Mouse (Mus musculus): ENCODE results near the gene Cd151. TPM values are rescaled to one million over a fixed set of nuclear protein-coding genes. Genes with fewer than 3 reads are reported as not detected.

The Cd151 gene
- total and polyA plus RNA-seq, 3 experiments = 272 to 395 (median 334) TPM

DNA sequence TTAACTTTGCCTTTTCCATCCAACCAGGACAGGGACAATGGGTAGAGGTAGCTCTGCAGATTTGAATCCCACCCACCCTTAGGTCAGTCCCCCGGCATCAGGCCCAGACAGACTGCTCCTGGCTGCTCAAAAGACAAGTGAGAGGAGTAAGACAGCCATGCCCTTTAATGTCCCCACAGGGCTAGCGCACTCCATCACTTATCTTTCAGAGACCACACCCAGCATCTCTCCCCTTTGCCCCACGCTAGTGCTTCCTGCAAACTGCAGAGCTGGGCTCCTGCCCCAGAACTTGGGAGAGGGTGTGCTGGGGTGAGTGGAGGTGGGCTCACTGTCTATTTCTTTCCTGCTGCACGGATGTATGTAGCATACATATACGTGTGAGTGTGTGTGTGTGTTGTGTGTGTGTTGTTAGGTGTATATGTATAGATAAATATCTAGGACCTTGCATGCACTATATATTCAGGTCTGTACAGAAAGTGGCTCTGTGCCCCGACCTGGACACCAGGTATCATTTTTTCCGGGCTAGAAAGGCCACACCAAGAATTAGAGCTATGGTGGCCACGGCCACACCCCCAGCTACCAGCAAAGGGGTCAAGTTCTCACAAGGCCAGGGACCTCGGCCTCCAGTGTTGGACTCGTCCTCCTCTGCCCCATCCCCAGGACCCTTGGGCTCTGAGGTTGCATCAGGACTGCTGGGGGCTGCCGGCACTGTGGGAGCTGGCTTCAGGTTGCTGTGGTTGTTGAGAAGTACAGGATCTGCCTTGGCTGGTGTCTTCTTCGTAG lies 40.1 kb upstream of the Cd151 start:
- Histone ChIP-seq H3K9ac (ENCODE audit: low read depth, low read length) (no peak overlapping the region), H3K4me1 (ENCODE audit: control insufficient read depth, insufficient read depth, low read length) (no peaks in the 10 kb centered on the region), H3K4me3 (no peak overlapping the region), H3K27ac (no peak overlapping the region), H3K79me2 (replicated peaks; ENCODE audit: control insufficient read depth, insufficient read depth, low read length) (no peaks in the 10 kb centered on the region), H3K27me3 (ENCODE audit: control insufficient read depth, insufficient read depth, low read length) (no peaks in the 10 kb centered on the region), H3K36me3 (ENCODE audit: control insufficient read depth, insufficient read depth, low read length) (no peaks in the 10 kb centered on the region)
- no peak for TF ChIP-seq EP300 (IDR thresholded peaks at IDR 0.05; ENCODE audit: insufficient read depth, low read depth, low read length)
- intact Hi-C loops (cut with DNase I) = no loop called here
- no peak for DNase-seq
- 78% methylated on average over 12 of the region's 12 CpGs for WGBS

DNA sequence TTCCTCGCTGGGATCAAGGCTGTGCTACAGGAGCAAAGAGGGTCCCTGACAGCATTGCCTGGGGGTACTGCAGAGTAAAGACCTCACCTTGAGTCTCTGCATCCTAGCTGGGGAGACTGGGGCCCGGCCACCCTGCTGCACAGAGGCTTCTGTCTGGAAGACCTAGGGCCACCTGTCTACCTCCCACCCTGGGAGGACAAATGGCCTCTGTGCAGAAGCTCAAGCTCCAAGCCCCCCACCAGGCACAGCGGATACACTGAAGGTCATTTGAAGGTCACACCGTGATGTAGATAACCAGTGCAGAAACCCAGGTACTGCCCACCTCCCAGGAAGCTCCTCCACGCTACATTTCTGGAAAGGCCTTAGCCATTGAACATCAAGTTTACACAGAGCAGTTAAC lies 38.5 kb upstream of the Cd151 start:
- no peak for TF ChIP-seq EP300 (IDR thresholded peaks at IDR 0.05; ENCODE audit: insufficient read depth, low read depth, low read length)
- no peak for TF ChIP-seq CTCF (IDR thresholded peaks at IDR 0.05)
- no peak for TF ChIP-seq POLR2A (IDR thresholded peaks at IDR 0.05; ENCODE audit: insufficient read depth, low read depth, low read length)
- peak overlapping the region; percentile 16; the same call in 1 of the 2 replicates for H3K4me3 ChIP-seq
- DNase-seq = no peak
- no peaks in the 10 kb centered on the region for H3K36me3 ChIP-seq (ENCODE audit: control insufficient read depth, insufficient read depth, low read length)
- 68% methylated on average over 5 of the region's 5 CpGs for WGBS
- no peaks in the 10 kb centered on the region for H3K79me2 ChIP-seq (replicated peaks; ENCODE audit: control insufficient read depth, insufficient read depth, low read length)
- H3K9ac ChIP-seq (ENCODE audit: low read depth, low read length) = no peak overlapping the region
- intact Hi-C loops (cut with DNase I) = no loop called here
- no peaks in the 10 kb centered on the region for H3K27me3 ChIP-seq (ENCODE audit: control insufficient read depth, insufficient read depth, low read length)
- no peaks in the 10 kb centered on the region for H3K4me1 ChIP-seq (ENCODE audit: control insufficient read depth, insufficient read depth, low read length)
- no peak overlapping the region for H3K27ac ChIP-seq

DNA sequence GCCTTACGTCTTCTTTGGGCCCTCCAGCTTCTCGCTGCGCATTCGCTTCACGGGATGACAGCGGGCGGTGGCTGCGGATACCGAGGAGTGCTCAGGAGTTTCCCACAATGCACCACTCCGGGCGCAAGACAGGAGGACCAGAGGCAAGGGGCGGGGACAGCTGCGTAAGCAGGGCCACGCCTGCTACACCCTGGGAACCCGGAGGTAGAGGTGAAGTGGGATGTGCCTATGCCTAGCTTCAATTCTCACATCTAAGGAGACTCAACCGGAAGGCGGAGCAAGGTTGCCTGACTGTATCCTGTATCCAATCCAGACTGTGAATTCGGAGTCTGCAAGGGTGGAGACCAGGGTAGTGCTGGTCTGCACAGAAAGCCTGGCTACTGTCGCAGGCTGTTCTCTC lies 37.9 kb upstream of the Cd151 start, which contains the start of gene Cend1:
TSS of gene Cend1 (minus strand) at position 182 of the 400 bp plus-strand sequence.
- no peaks in the 10 kb centered on the region for H3K27me3 ChIP-seq (ENCODE audit: control insufficient read depth, insufficient read depth, low read length)
- TF ChIP-seq POLR2A (IDR thresholded peaks at IDR 0.05; ENCODE audit: insufficient read depth, low read depth, low read length) = no peak
- no peak for TF ChIP-seq CTCF (IDR thresholded peaks at IDR 0.05)
- TF ChIP-seq EP300 (IDR thresholded peaks at IDR 0.05; ENCODE audit: insufficient read depth, low read depth, low read length) = no peak
- H3K79me2 ChIP-seq (replicated peaks; ENCODE audit: control insufficient read depth, insufficient read depth, low read length) = no peaks in the 10 kb centered on the region
- no peak within 1 kb of the TSS; the same call in 1 of the 2 replicates for H3K27ac ChIP-seq
- H3K9ac ChIP-seq (ENCODE audit: low read depth, low read length) = no peak within 1 kb of the TSS
- no peaks in the 10 kb centered on the region for H3K36me3 ChIP-seq (ENCODE audit: control insufficient read depth, insufficient read depth, low read length)
- intact Hi-C loops (cut with DNase I) = no loop called here
- DNase-seq = peak; percentile 68 to 71
- peaks cover 2% of the 10 kb centered on the region; the same call in 1 of the 2 replicates for H3K4me1 ChIP-seq (ENCODE audit: control insufficient read depth, insufficient read depth, low read length)
- H3K4me3 ChIP-seq = peak within 1 kb of the TSS; percentile 16; the same call in 1 of the 2 replicates
- WGBS = 9% methylated on average over 19 of the region's 19 CpGs

DNA sequence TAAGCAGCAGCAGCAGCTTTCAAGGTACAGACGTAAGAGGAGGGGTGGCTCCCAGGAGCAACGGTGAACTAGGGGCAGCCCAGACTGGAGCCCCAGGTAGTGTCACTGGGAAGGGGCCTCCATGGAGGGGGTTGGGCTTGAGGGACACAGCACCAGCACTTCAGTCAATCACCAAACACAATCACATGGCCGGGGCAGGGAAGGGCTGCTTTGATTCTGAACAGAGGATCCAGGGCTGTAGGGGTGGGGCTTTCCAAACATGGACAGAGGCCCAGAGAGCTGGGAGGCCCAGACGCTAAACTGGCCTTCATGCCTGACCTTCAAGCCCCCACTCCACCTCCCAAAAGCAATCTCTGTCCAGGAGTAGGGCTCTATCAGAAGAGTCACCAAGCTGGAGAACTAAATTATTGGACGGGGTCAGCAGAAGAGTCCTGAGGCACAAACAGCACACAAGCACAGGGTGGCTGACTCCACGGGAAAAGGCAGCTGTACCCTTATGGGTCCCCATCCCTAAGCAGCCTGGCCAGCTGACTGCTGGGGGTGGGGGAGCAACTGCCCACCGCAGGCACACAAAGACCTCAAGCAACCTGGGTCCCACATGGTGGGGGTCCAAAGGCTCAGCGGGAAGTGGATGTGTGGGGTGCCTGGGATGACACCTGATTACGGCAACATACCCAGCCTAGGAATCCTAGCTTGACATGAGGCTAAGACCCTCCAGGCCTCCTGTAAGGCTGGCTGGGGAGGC lies 37.2 kb upstream of the Cd151 start:
- intact Hi-C loops (cut with DNase I) = no loop called here
- Histone ChIP-seq H3K27ac (no peak overlapping the region), H3K4me1 (ENCODE audit: control insufficient read depth, insufficient read depth, low read length) (peaks cover 4% of the 10 kb centered on the region), H3K9ac (ENCODE audit: low read depth, low read length) (no peak overlapping the region), H3K36me3 (ENCODE audit: control insufficient read depth, insufficient read depth, low read length) (no peaks in the 10 kb centered on the region), H3K79me2 (replicated peaks; ENCODE audit: control insufficient read depth, insufficient read depth, low read length) (no peaks in the 10 kb centered on the region), H3K4me3 (no peak overlapping the region), H3K27me3 (ENCODE audit: control insufficient read depth, insufficient read depth, low read length) (no peaks in the 10 kb centered on the region)
- DNase-seq = no peak
- TF ChIP-seq POLR2A (IDR thresholded peaks at IDR 0.05; ENCODE audit: insufficient read depth, low read depth, low read length) (no peak), EP300 (IDR thresholded peaks at IDR 0.05; ENCODE audit: insufficient read depth, low read depth, low read length) (no peak), CTCF (IDR thresholded peaks at IDR 0.05) (no peak)
- WGBS = 58% methylated on average over 9 of the region's 9 CpGs

DNA sequence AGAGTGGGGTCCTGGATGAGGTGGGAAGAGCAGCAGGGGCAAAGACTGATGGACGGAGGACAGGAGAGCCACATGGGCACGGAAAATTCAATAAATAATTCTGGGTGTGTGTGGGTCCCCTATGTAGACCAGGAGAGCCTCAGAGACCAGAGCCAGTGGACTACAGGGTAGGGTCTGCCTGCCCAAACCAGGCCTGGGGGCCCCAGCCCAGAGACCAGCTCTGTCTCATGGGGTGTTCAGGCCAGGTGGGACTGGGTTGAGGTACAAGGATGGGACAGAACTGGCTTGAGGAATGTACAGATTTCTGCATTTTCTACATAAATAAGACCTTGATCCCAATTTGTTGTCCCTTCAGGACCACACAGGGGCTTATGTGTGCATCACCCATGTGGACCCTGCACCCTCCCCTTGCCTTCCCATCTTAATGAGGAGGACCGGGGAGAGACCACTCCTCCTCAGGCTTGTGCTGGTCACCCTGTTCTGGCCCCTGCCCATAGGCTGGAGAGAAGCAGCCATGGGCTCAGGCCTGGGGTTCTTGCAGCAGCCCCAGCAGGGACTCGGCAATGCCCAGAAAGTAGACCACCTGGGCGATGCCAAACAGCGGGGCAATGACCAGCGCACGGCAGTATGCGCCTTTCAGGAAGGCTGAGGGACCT lies 36.5 kb upstream of the Cd151 start:
- DNase-seq = no peak
- no peak for TF ChIP-seq CTCF (IDR thresholded peaks at IDR 0.05)
- TF ChIP-seq EP300 (IDR thresholded peaks at IDR 0.05; ENCODE audit: insufficient read depth, low read depth, low read length) = no peak
- TF ChIP-seq POLR2A (IDR thresholded peaks at IDR 0.05; ENCODE audit: insufficient read depth, low read depth, low read length) = no peak
- no peak overlapping the region for H3K27ac ChIP-seq
- whole genome bisulfite sequencing = 92% methylated on average over 9 of the region's 9 CpGs
- no peaks in the 10 kb centered on the region for H3K79me2 ChIP-seq (replicated peaks; ENCODE audit: control insufficient read depth, insufficient read depth, low read length)
- no peaks in the 10 kb centered on the region for H3K27me3 ChIP-seq (ENCODE audit: control insufficient read depth, insufficient read depth, low read length)
- no peaks in the 10 kb centered on the region for H3K36me3 ChIP-seq (ENCODE audit: control insufficient read depth, insufficient read depth, low read length)
- peaks cover 7% of the 10 kb centered on the region for H3K4me1 ChIP-seq (ENCODE audit: control insufficient read depth, insufficient read depth, low read length)
- no peak overlapping the region for H3K9ac ChIP-seq (ENCODE audit: low read depth, low read length)
- no peak overlapping the region for H3K4me3 ChIP-seq
- intact Hi-C loops (cut with DNase I) = no loop called here

All from heart, adult 2 months (tissue).